Mouse (Mus musculus) CH12.LX (cell line): ENCODE measurements around the gene CK137956. TPM values are rescaled to one million over a fixed set of nuclear protein-coding genes. Genes with fewer than 3 reads are reported as not detected.

Source experiments
- DNase-seq: peaks from one replicate; pipeline ENCODE4 v3.0.0-alpha.2; 2013; ENCODE audit errors: extremely low read depth
- H3K27ac ChIP-seq: 2 replicates; pipeline ENCODE4 v1.5.1; 2012; ENCODE audit warnings: low read depth, mild to moderate bottlenecking, control low read depth, moderate library complexity; ENCODE audit not compliant: insufficient read depth
- H3K27me3 ChIP-seq: replicated peaks from 2 replicates; pipeline ENCODE3; 2012; ENCODE audit warnings: inconsistent platforms
- H3K36me3 ChIP-seq, 2 experiments: replicated peaks in 1 of 2; 2 replicates each; pipeline versions ENCODE3 to v1.6.1; 2012; ENCODE audit warnings: inconsistent platforms in 1 of 2, low read length in 1 of 2, mild to moderate bottlenecking in 1 of 2, mixed read lengths in 1 of 2, moderate library complexity in 1 of 2; ENCODE audit not compliant: control insufficient read depth in 1 of 2, insufficient read depth in 1 of 2
- H3K4me1 ChIP-seq, 2 experiments: 2 replicates each; pipeline ENCODE4 v1.6.1; 2012; ENCODE audit warnings: inconsistent platforms in 1 of 2, moderate library complexity in 1 of 2; ENCODE audit not compliant: insufficient read depth in 2 of 2, control insufficient read depth in 1 of 2
- H3K4me2 ChIP-seq: 2 replicates; pipeline ENCODE4 v1.6.1; 2012; ENCODE audit warnings: low read depth, mild to moderate bottlenecking, control low read depth; ENCODE audit not compliant: poor library complexity, insufficient read depth, severe bottlenecking
- H3K4me3 ChIP-seq, 3 experiments: fragments of 150-350 bp in 1 of 3; sonication (generic) in 1 of 3; replicated peaks in 1 of 3; 2 replicates each; pipeline versions ENCODE3 to v1.5.1; 2011 to 2012; ENCODE audit warnings: low read depth in 2 of 3, low read length in 2 of 3, mild to moderate bottlenecking in 2 of 3, moderate library complexity in 2 of 3, control low read depth in 1 of 3, improper control_type of control experiment in 1 of 3, inconsistent platforms in 1 of 3, mixed read lengths in 1 of 3; ENCODE audit not compliant: poor library complexity in 1 of 3
- H3K79me2 ChIP-seq: replicated peaks from 2 replicates; pipeline ENCODE4 v1.6.1; 2012; ENCODE audit warnings: mild to moderate bottlenecking, moderate library complexity; ENCODE audit not compliant: control insufficient read depth, poor library complexity, insufficient read depth, severe bottlenecking; ENCODE audit errors: extremely low read depth
- H3K9ac ChIP-seq: 2 replicates; pipeline ENCODE4 v1.6.1; 2012; ENCODE audit warnings: low read depth, mild to moderate bottlenecking, control low read depth, moderate library complexity; ENCODE audit not compliant: insufficient read depth
- H3K9me3 ChIP-seq: replicated peaks from 2 replicates; pipeline ENCODE3; 2012; ENCODE audit warnings: low read length, inconsistent platforms, mixed read lengths
- CHD1 ChIP-seq: IDR thresholded peaks from 2 replicates; pipeline ENCODE4 v1.6.1; 2012; ENCODE audit warnings: low read depth, low read length, improper control_type of control experiment, inconsistent platforms
- CHD2 ChIP-seq: IDR thresholded peaks from 2 replicates; pipeline ENCODE4 v1.6.1; 2011; ENCODE audit warnings: low read length, improper control_type of control experiment
- ELF1 ChIP-seq: IDR thresholded peaks from 2 replicates; pipeline ENCODE4 v1.6.1; 2014; ENCODE audit warnings: low read depth, mild to moderate bottlenecking, inconsistent platforms, low read length, improper control_type of control experiment
- ETS1 ChIP-seq: conservative IDR thresholded peaks from 2 replicates; pipeline ENCODE4 v1.6.1; 2012; ENCODE audit warnings: low read depth, mild to moderate bottlenecking, inconsistent platforms, low read length, improper control_type of control experiment, moderate library complexity
- GABPA ChIP-seq: IDR thresholded peaks from 2 replicates; pipeline ENCODE4 v1.6.1; 2012; ENCODE audit warnings: low read depth, low read length, improper control_type of control experiment, inconsistent platforms; ENCODE audit not compliant: insufficient replicate concordance
- HCFC1 ChIP-seq: IDR thresholded peaks from 2 replicates; pipeline ENCODE4 v1.6.1; 2012; ENCODE audit warnings: low read depth, mild to moderate bottlenecking, inconsistent platforms, low read length, improper control_type of control experiment
- KAT2A ChIP-seq: IDR thresholded peaks from 2 replicates; pipeline ENCODE4 v1.6.1; 2012; ENCODE audit warnings: low read length, improper control_type of control experiment, inconsistent platforms; ENCODE audit not compliant: insufficient replicate concordance
- MAX ChIP-seq: IDR thresholded peaks from 2 replicates; pipeline ENCODE4 v1.6.1; 2011; ENCODE audit warnings: low read length, improper control_type of control experiment
- MAZ ChIP-seq: IDR thresholded peaks from 2 replicates; pipeline ENCODE4 v1.6.1; 2012; ENCODE audit warnings: low read depth, mild to moderate bottlenecking, inconsistent platforms, low read length, improper control_type of control experiment, moderate library complexity
- MXI1 ChIP-seq: IDR thresholded peaks from 2 replicates; pipeline ENCODE4 v1.6.1; 2011; ENCODE audit warnings: mild to moderate bottlenecking, low read depth, low read length, improper control_type of control experiment
- NELFE ChIP-seq: IDR thresholded peaks from 2 replicates; pipeline ENCODE4 v1.6.1; 2011; ENCODE audit warnings: low read depth, low read length, improper control_type of control experiment
- NRF1 ChIP-seq: IDR thresholded peaks from 2 replicates; pipeline ENCODE4 v1.6.1; 2014; ENCODE audit warnings: low read depth, mild to moderate bottlenecking, inconsistent platforms, low read length, improper control_type of control experiment, moderate library complexity
- POLR2AphosphoS2 ChIP-seq: IDR thresholded peaks from 2 replicates; pipeline ENCODE4 v1.6.1; 2011; ENCODE audit warnings: low read depth, low read length, improper control_type of control experiment
- RAD21 ChIP-seq: IDR thresholded peaks from 2 replicates; pipeline ENCODE4 v1.6.1; 2011; ENCODE audit warnings: low read depth, mild to moderate bottlenecking, low read length, improper control_type of control experiment, moderate library complexity
- ZC3H11A ChIP-seq: IDR thresholded peaks from 2 replicates; pipeline ENCODE4 v1.6.1; 2012; ENCODE audit warnings: low read depth, mild to moderate bottlenecking, inconsistent platforms, low read length, improper control_type of control experiment
- ZKSCAN1 ChIP-seq: IDR thresholded peaks from 2 replicates; pipeline ENCODE4 v1.6.1; 2012; ENCODE audit warnings: low read depth, inconsistent platforms, low read length, improper control_type of control experiment, borderline replicate concordance
- ZNF384 ChIP-seq: IDR thresholded peaks from 2 replicates; pipeline ENCODE4 v1.6.1; 2012; ENCODE audit warnings: low read depth, low read length, improper control_type of control experiment, inconsistent platforms
- dilution Hi-C: fragments of 300-500 bp; cut with MboI; formaldehyde crosslinking; loops from 2 replicates; pipeline ENCODE4 v1.14.3; 2020; ENCODE audit warnings: low sequenced_read_pairs; ENCODE audit not compliant: extremely low pct_unique_long_range_greater_than_20kb, extremely low pct_ligation_motif_present
- in situ Hi-C: fragments of 300-500 bp; cut with MboI; formaldehyde crosslinking; loops from 3 replicates; pipeline ENCODE4 v1.14.3; 2019; ENCODE audit warnings: low sequenced_read_pairs, low pct_ligation_motif_present, low pct_unique_long_range_greater_than_20kb, mixed read lengths
- polyA plus RNA-seq: library from polyadenylated mRNA; unstranded; fragments of >175 nt; gene quantifications from 2 replicates; pipeline ENCODE4 v1.2.1, GENCODE M21; 2012; ENCODE audit warnings: low read depth; ENCODE audit not compliant: insufficient read length
- total RNA-seq, 2 experiments: library from RNA; depleted of rRNA; stranded (reverse); fragments of 300-350 nt in 1 of 2; fragments of >200 nt in 1 of 2; gene quantifications; 2 replicates each; pipeline ENCODE4 v1.2.3; 2012 to 2014

Gene CK137956
- total and polyA plus RNA-seq, 3 experiments, result not detected

DNA sequence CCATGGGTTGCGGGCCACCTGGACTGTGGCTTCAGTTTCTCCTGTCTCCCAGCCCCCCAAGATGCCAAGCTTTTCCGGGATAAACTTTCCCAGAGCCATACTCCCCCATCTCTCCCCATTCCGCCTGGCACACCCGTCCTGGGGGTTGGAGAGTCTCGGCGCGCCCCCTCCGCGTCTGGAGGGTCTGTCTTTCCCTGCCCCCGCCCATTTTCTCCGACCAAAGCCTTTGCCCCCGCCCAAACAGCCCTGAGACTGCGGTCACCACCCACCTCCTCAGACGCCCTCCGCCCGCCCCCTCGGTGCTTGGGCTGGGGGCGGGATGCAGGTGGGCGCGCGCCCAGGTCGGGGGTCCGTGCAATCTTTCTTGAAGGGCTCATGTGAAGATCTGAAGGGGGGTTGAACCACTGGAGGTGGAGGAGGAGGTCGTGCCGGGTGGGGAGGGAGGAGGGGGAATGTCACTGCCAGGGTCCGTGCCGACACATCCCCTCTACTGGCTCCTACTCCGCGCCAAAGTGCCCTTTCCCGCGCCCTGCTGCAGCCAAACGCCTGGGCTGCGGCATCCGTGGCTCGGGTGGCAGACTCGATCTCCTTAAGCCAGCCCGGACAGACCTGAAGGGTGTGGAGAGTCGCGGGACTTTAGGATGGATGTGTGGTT lies 17.9 kb upstream of the CK137956 start:
- dilution Hi-C loops, result no loop called here
- peaks cover 86% of the 10 kb centered on the region for H3K9me3 ChIP-seq
- no peak for DNase-seq
- H3K27ac ChIP-seq, result no peak overlapping the region
- no peaks in the 10 kb centered on the region for H3K36me3 ChIP-seq
- H3K4me2 ChIP-seq, result no peak overlapping the region
- H3K27me3 ChIP-seq, result no peaks in the 10 kb centered on the region
- no peak for TF ChIP-seq ZC3H11A
- TF ChIP-seq ZNF384, result no peak
- TF ChIP-seq POLR2AphosphoS2, result no peak
- no peak for TF ChIP-seq GABPA
- no peak for TF ChIP-seq NRF1
- TF ChIP-seq NELFE, result no peak
- TF ChIP-seq ETS1, result no peak
- no peak for TF ChIP-seq KAT2A
- no peak for TF ChIP-seq MXI1
- no peak for TF ChIP-seq CHD2
- no peak for TF ChIP-seq ELF1
- TF ChIP-seq HCFC1, result no peak
- TF ChIP-seq MAX, result no peak
- H3K9ac ChIP-seq, result no peak overlapping the region
- no peaks in the 10 kb centered on the region for H3K79me2 ChIP-seq
- in situ Hi-C loops, result no loop called here
- no peak overlapping the region for H3K4me3 ChIP-seq
- no peaks in the 10 kb centered on the region for H3K4me1 ChIP-seq

DNA sequence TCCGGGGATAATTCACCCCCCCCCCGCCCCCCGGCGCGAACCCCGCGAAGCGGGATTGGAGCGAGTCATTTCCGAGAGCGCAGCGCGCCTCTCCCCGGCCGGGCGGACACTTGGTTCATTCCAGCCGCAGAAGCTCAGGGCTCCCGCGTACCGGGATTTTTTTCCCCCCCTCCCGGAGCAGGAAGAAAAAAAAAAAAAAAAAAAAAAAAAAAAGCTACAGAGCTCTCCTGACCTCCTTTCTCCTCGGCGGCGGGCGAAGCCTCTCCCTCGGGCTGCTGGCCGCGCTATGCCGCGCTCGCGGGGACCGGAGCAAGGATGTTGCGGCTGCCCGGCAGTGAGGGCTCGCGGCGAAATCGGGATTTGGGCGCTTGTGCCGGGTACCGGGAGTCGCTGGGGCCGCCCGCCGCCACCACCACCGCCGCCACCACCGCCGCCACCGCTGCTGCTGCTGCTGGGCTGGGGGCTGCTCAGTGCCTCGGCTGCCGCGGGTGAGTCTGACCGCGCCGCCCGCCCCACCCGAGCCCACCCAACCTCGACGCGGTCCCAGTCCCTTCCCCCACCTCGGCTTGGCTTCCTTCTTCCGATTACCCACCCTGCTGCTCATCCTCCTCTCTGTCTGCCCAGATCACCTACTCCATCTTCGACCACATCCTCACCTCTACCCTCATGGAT lies 17.2 kb upstream of the CK137956 start, which contains the start of gene Csmd2:
Gene Csmd2 (plus strand): TSS at position 74 of the 672 bp plus-strand sequence.
- Histone ChIP-seq H3K9me3 (peaks cover 85% of the 10 kb centered on the region), H3K36me3 (no peaks in the 10 kb centered on the region), H3K9ac (no peak within 1 kb of the TSS), H3K4me1 (no peaks in the 10 kb centered on the region), H3K4me3 (no peak within 1 kb of the TSS), H3K27ac (no peak within 1 kb of the TSS), H3K27me3 (no peaks in the 10 kb centered on the region), H3K79me2 (no peaks in the 10 kb centered on the region), H3K4me2 (no peak within 1 kb of the TSS)
- TF ChIP-seq NELFE (no peak), ZKSCAN1 (no peak), CHD1 (no peak), RAD21 (no peak), MAZ (no peak)
- no peak for DNase-seq
- in situ Hi-C loops, result no loop called here
- dilution Hi-C loops, result no loop called here
